Mouse (Mus musculus) erythroblast, embryonic 14.5 days (primary cell): ENCODE results near the gene Capza1.

ENCODE experiments used
- GATA1 ChIP-seq: IDR thresholded peaks from 2 replicates; pipeline ENCODE4 v1.6.1; 2012; ENCODE audit warnings: low read length, inconsistent platforms, mixed read lengths
- TAL1 ChIP-seq: IDR thresholded peaks from 3 replicates; pipeline ENCODE4 v1.6.1; 2012; ENCODE audit warnings: low read length, inconsistent platforms, mixed read lengths

DNA sequence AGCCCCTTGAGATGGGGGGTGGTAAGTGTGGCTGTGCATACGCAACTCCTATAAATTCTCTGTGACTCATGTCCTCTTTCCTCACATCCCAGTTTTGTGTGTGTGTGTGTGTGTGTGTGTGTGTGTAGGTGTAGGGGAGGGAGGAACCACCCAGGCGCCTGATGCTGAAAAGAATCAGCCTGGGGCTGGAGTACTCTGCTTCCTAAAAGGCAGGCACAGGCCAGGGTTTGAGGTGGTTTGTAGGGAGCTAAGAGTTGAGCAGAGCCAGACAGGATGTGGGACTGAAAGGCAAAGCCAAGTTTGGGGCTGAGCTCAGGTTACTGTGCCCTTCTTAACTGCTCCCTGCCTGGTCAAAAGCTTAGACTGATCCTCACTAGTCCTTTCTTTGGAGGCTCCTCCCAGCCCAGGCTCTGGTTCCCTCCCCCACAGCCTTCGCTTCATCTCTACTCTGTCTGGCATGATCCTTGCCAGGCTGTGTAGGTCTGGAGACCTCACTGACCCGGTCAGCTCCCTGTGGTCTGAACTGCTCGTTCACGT, 73.8 kb downstream of the Capza1 start:
- TF ChIP-seq TAL1 (no peak), GATA1 (no peak)
